Mouse (Mus musculus) right cerebral cortex, adult 2 months (tissue): Measurements from ENCODE around the gene Smg6.

ENCODE experiments used
- DNase-seq, 2 experiments: peaks; one replicate each; pipeline ENCODE4 v3.0.0; 2021 to 2022; ENCODE audit warnings: low spot score in 2 of 2

Smg6 gene

DNA sequence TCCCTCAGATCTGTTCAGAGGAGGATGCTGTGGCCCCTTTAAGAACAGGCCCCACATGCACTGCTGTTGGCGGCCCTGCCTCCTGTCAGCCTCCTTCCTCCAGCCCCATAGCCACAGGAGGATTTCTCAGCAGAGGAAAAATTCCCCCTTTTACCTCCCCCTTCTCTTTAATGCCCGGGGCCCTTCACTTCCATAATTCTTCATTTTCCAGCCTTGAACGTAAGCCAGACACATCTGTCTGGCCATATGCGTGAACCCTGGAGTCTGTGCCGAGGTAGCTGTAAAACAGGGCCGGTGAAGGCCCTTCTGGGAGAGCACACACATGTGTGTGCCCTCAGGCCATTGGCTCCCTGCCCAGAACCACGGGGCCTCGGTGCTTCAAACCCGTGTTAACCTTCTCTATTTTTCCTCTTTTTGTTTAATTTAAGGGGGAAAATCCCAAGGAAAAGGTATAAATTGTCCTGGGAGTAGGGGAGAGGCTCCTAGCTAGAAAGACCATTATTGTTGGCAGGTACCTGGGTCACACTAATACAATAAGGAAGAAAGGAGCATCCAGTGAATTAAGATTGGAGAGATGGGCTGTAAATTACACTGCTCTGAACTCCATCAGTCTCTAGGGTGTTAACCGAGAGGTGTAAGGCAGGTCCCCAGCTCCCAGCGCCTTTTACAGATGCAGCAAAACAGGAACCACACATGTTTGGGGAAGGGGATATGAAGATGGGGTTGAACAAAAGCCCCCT, 221.7 kb downstream of the Smg6 start:
- DNase-seq, result no peak

DNA sequence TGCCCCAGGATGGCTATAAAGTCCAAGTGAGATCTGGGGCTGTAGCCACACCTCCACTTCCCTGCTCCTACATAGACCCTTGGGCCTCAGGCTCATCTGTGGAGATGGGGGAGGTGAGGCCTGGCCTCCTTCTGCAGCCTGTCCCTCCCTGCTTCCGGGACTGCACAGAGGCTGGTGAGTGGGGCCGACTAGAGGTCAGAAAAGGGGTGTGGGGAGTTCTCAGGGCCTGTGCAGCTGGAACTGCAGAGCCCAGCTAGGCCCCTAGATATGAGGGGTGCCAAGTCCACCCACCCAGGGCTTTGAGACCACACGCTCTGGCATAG, 222.2 kb downstream of the Smg6 start:
- no peak for DNase-seq

DNA sequence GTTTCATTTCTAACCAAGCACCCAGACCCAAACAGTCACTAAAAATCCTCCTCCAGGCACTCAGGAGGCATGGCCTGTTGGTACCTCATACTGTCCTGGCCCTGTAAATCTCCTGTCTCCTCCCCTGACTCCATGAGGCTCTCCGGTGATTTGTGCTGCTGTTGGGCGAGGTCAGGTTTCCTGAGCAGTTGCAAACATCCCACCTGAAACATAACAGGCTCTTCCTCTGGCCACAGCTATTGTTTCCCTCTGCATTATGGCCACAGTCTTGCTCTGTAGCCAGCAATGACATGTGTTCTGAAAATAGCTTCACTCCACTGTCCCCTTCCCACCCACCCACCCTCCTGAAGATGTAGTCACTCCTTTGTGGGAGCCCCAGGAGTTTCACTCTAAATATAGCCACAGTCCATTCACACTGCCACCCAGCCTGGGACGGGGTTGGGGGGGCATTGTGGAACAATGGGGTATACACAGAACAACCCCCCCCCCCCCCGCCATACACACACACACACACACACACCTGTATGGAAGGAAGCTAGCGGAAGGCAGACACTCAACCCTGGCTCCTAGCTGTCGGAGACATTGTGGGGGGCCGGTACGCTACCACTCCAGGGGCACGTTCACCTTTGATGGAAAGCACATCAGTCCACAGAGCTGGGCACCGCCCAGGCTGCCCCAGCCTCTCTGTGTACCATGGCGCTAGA, 222.9 kb downstream of the Smg6 start:
- DNase-seq, result no peak

DNA sequence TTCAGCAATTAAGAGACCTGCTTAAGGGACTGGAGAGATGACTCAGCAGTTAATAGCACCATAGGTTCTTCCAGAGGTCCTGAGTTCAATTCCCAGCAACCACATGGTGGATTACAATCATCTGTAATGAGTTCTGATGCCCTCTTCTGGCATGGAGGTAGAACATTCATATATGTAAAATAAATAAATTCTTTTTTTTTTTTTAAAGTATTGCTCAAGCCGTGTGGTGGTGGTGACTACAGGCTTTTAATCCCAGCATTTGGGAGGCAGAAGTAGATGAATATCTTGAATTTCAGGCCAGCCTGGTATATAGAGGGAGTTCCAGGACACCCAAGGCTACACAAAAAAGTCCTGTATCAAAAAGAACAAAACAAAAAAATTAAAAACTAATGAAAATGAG, 224.7 kb downstream of the Smg6 start:
- no peak for DNase-seq

DNA sequence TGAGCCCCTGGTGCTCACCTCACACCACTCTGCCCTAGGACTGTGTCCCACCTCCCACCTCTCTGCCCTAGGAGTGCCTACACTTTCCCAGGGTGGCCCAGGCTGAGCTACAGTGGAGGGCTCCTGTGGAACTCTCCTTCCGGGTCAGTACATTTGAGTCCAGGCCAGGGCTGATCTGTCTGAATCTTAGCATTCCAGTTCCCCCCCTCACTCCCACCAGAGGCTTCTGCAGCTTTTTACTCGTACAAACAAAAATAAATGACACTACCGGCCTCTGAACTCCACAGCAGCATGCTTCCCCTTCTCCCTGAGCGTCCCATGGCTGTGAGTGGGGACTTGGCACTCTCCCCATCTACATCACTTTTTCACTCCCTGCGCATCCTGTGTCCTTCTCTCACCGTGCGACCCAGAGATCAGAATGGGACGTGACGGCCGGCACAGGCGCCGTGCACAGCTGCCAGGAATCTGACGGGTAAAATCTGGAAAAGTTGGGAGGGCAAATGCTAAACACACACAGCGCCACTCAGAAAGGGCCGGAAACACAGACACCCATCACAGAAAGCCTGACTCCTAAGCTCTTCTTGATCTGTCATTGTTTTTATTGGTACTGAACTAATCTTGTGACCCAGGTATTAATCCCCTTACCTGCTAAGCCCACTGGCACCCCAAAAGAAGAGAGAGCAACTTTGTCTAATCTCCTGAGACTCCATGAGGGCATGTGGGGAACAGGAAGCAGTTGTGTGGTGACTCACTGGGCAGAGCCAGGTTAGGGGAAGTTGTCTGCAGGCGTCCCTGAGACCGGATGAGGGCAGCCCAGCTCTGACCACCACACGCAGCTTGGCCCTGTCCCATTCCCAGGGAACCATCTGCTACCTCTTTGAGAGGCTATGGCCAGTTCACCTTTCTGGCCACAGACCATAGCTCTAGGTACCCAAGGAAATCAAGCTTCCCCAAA, 227.3 kb downstream of the Smg6 start:
- no peak for DNase-seq

DNA sequence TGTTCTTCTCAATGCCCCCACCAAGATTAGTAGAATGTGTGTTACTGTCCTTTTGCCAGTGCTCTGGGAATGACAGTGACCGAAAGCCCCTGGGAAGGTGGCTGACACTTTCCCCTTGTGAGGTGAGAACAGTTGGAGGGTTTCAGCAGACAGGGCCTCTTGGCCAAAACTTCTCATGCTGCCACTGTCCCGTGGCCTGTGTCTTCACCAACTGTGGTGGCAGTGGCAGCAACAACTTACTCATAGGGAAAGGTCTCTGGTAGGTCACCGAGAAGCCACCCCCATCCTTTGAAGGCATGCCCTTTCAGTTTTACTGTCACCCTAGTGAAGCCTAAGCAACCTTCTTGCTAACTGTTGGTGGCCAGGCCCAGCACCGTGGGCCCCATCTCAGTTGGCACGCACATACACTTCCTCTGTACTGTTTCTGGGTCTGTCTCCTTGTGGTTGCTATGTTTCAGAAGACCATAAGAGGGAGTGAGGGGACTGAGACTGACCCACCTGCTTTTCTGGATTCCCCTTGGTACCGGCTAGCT, 228.5 kb downstream of the Smg6 start:
- DNase-seq, result no peak

DNA sequence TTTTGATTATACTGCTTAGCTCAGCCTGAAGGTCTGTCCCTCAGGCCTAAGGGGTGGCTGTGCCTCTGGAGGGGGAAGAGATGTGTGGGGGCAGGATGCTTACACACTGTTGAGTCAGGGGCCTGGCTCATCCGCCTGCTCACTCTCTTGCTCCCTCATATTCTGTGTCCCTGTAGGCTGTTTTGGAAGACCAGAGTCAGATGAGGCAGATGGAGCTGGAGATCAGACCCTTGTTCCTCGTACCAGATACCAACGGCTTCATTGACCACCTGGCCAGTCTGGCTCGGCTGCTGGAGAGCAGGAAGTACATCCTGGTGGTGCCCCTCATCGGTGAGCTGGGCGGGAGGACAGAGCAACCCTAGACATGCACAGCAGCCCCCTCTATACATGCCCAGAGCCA, 230.4 kb downstream of the Smg6 start:
- DNase-seq, result no peak

DNA sequence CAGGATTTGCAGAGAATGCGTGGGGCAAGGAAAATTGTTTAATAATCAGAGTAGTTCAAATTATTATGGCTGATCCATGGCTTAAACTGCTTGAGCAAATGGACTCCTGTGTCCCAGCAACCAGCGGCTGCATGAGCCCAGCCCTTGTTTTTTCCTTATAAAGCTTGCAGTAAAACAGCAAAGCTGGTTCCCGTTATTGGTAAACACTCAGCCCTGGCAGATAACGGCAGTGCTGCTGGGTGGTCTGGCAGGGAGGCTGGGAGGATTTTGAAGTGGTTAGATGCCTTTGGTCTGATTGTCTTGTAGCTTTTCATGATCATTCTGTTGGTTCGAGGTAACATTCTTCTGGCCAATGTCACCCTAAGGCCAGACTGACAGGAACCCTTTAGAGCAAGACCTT, 230.8 kb downstream of the Smg6 start:
- no peak for DNase-seq

DNA sequence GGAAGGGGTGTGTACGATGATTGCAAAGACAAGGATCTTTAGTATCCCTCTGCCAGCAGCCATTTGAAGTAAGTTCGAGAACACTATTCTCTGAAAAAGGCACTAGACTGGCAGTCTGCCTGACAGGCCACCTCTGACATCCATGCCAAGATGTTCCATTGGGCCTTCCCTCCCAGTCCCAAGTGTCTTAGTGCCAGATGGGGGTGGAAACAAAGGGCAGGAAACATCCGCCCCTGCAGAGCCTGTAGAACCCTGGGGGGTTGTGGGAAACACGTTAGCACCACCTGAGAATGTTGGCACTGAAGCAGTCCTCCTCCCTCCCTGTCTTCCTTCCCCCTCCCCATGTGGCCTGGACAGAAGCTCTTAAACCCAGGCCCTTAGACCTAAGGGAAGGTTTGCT, 231.4 kb downstream of the Smg6 start:
- DNase-seq, result no peak

DNA sequence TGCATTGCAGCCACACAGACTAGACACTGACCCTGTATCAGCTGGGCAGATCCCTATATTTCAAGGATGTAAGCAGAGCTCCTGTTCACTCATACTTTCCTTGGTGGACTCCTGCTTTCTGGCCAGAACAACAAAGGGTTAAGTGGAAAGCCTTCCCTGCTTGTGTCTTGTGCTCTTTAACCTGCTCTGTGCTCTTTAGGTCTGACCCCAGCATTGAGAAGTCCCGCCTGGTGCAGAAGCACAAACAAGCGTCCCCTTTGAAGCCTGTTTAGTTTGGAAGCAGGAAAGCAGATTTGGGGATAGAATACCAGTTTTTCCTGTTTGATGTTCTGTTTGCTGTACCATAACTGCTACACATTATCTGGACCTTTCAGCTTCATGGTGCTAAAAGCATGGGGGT, 232.3 kb downstream of the Smg6 start:
- DNase-seq, result no peak

DNA sequence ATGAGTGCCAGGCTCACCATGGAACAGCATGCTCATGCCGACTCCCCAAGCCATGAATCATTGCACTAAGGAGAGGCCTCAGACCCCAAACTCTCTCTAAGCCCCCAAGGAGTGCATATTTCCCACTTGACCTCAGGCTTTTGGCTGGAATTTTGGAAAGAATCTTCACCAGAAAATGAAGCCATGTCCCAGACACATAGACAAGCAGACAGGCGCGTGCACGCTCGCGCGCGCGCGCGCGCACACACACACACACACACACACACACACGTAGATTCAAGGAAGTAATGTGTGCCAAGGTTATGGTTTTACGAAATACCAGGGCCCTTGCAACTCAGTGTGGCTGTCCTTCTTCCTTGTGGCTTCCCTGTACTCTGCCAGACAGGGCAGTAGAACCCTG, 232.8 kb downstream of the Smg6 start:
- no peak for DNase-seq

DNA sequence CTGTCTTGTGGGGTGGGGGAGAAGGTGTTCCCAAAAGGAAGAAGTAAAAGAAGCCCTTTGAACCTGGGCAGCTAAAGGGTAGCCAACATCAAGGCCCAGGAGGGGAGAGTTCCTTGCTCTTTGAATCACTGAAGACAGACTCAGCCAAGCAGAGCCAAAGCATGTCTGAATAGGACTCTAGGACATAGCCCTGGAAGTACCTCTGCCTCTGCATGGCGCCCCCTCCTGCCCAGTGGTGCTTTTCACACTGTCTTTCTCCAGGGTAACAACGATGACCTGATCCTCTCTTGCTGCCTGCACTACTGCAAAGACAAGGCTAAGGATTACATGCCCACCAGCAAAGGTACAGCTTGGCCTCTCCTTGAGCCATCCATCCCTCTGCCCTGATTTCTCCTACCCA, 233.9 kb downstream of the Smg6 start:
- DNase-seq, result no peak

DNA sequence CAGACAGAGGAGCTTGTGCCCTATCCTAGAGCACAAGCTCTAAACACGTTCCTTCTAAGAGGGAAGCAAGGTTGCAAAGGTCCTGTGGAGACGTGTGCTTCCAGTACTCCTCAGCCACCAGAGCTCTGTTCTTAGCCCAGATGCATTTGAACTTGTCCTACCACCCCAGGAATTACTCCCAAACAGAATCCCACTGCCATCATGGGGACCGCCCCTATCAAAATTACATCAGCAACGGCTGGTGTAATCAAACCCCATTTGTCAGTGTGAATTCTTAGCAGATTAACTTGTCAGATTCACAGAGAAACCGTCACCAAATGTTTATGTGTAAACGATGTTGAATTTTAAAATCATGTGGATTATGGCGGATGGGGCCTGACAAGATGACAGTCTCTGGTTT, 235.3 kb downstream of the Smg6 start:
- DNase-seq, result no peak

DNA sequence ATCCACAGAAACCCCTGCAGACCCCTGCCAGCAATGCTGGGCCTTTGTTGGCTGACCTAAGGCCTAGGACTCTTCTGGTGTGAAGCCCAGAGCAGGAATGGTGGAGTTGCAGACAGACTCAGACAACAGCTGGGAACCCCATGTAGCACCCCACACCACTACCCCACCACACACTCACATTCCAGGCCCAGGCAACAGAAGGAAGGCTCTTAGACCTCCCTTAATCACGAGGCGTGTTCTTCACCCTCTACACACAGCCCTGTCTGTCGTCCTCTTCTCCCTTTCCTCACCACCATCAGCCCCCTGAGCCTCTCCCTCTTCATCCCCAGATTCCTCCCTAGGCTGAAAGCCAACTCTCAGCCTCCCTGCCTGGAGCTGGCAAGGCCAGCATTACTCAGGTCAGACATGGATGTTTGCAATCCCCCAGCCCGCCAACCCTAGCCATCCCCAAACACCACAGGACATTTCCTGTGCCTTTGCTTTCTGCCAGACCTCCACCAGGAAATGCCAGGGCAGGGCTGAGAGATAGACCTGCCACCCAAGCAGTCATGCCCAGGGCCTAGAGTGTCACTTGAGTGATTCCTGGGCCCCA, 235.9 kb downstream of the Smg6 start:
- DNase-seq, result no peak

DNA sequence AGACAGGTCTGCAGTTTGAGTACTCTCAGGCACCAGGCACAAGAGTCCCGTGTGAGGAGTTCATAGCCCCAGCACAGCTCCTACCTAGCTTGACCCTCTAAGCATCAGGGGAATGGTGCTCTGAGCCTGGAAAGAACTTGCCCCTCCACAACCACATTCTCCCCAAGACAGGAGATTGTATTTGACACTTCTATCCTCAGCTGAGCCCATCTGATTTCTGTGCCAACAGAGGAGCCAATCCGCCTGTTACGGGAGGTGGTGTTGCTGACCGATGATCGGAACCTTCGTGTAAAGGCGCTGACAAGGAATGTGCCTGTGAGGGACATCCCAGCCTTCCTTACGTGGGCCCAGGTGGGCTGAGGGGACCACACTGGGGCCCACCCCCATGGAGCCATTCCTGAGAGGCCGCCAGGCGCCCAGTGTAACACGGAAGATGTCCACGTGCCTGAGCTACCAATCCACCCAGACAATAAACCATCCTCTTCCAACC, 237.0 kb downstream of the Smg6 start:
- no peak for DNase-seq

DNA sequence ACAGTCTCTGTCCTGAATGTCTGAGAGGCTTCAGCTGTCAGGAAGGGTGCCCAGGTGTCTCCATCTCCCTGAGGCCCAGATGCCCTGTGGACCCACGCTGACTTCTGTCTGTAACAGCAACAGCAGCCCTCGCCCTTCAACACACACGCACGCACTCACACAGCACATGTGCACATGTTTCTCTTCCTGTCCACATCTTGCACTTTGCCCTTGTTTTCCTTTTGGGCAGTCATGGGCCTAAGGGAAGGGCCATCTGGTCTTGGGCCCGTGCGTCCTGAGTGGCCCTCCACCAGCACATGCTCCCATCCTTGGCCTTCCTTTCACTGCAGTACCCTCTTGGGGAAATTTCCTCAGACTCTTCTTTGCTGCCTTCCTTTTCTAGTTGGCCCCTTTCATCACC, 237.8 kb downstream of the Smg6 start:
- no peak for DNase-seq

DNA sequence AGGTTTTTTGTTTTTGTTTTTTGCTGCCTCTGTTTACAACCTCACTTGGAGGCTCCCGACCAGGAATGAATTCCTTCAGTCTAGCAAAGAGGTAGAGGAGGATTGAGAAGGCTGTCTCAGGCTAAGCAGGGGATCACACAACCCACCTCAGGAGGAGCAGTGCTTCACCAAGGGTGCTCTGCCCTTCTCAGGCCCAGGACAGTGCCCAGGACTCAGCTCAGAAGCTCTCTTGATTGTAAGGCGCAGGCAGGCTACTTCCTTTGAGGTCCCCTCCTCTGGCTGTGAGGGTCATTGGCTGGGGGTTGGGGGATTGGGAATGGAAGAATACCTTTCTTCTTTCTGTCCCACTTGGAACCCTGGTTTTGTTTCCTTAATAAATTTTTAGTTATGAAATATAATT, 238.4 kb downstream of the Smg6 start:
- no peak for DNase-seq

DNA sequence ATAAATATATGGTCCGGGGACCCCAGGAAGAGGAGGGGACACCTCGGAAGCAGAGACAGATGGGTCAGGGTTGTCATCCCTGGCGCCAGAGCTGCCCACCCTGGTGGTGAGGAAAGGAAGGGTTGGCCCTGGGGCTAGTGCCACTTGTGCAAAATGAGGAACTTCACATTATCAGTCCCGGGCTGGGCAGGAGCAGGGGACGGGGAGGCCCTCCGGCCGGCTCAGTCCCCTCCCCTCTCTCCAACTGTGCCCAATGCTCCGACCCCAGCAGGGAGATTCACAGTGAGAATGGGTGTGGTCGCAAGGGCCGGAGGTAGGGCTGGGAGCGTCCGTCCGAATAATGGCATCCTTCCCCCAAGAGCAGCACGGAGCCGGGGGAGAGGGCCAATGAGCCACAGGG, 239.1 kb downstream of the Smg6 start:
- no peak for DNase-seq

DNA sequence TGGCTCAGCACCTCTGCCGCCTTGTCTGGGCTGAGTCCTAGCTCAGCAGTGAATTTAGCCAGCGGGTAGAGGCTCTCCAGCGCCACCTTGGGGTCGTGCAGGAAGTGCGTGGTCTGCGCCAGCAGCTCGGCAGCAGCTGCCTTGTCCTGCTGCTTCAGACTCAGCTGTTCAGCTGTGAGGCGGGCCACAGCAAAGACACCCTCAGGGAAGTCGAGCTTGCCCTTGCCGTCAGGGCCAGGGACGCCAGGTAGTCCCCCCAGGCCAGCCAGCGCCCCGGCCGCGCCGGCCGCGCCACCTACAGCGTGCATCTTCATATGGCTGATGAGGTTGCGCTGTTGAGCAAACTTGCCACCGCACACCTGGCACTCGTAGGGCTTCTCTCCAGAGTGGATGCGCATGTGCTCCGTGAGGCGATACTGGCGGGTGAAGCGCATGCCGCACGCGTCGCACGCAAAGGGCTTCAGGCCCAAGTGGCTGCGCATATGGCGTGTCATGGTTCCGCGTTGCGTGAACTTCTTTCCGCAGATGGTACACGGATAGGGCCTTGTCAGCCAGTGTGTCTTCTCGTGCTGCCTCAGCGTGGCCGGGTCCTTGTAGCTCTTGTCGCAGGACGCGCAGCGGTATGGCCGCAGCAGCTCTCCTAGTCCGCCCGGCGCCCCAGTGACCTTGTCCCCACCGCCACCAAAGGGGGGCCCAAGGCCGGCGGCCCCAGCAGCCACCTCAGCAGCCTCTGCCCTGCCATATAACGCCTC, 240.0 kb downstream of the Smg6 start:
- DNase-seq, result peak; percentile 83 to 84

DNA sequence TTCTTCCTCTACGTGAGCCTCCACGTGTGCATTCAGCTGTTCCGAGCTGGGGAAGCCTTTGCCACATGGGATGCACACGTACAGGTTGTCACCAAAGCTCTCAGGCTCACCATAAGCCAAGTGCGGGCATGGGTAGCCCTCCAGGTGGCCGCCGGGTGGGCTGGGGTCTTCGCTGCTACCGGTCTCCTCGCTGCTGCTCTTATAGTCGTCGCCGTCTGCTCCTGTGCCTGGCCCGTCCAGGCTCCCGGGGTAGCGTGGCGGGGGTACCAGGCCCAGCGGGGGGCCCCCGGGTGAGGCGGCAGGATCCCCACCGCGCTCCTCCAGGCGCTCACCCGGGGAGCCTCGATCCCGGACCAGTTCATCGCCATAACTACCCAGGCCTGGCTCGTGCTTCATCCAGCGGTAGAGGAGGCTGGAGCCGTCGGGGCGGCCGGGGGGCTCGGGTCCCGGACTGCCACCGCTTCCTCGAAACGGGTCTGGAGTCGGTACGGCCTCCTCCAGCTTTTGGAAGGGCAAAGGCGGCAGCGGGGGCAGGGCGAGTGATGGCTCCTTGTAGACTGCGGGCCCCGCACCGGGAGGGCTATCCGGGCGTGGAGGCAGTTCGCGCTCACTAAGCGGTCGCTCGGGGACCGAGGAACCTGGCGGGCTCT, 240.7 kb downstream of the Smg6 start:
- DNase-seq, result no peak
